Mouse (Mus musculus): ENCODE data around the gene Ampd1. TPM values are rescaled to one million over a fixed set of nuclear protein-coding genes. Genes with fewer than 3 reads are reported as not detected.

The Ampd1 gene
- polyA plus RNA-seq, 1 experiment: 5.1 TPM

GRCm38 (mm10) chr3:103101194-103101593 lies 27.4 kb downstream of the Ampd1 start:
- H3K27me3 ChIP-seq (replicated peaks; ENCODE audit: control insufficient read depth, insufficient read depth, low read length): no peaks in the 10 kb centered on the region
- TF ChIP-seq CTCF (conservative IDR thresholded peaks at IDR 0.05; ENCODE audit: insufficient read depth, insufficient read length, low read depth, low read length): no peak
- TF ChIP-seq POLR2A (IDR thresholded peaks at IDR 0.05; ENCODE audit: low read depth, low read length): no peak
- 49% methylated on average over 5 of the region's 5 CpGs for WGBS

GRCm38 (mm10) chr3:103101909-103102308 lies 28.1 kb downstream of the Ampd1 start:
- TF ChIP-seq POLR2A (IDR thresholded peaks at IDR 0.05; ENCODE audit: low read depth, low read length) (no peak), CTCF (conservative IDR thresholded peaks at IDR 0.05; ENCODE audit: insufficient read depth, insufficient read length, low read depth, low read length) (no peak)
- no peaks in the 10 kb centered on the region for H3K27me3 ChIP-seq (replicated peaks; ENCODE audit: control insufficient read depth, insufficient read depth, low read length)
- peak overlapping the region; percentile 81 for H3K4me3 ChIP-seq (ENCODE audit: insufficient read depth, low read depth, low read length)
- no peak overlapping the region for H3K27ac ChIP-seq (ENCODE audit: insufficient read depth, low read depth, low read length)
- no peaks in the 10 kb centered on the region for H3K4me1 ChIP-seq (ENCODE audit: control insufficient read depth, insufficient read depth, low read length)
- under 1% methylated on average over 14 of the region's 14 CpGs for WGBS
- no peaks in the 10 kb centered on the region for H3K36me3 ChIP-seq (ENCODE audit: control insufficient read depth, insufficient read depth, low read length)
- DNase-seq: no peak

More at GRCm38 (mm10) chr3:103101194-103101593, 27.4 kb downstream of the Ampd1 start:
- Histone ChIP-seq H3K4me1 (ENCODE audit: control insufficient read depth, insufficient read depth, low read length) (no peaks in the 10 kb centered on the region), H3K27ac (ENCODE audit: insufficient read depth, low read depth, low read length) (no peak overlapping the region), H3K36me3 (ENCODE audit: control insufficient read depth, insufficient read depth, low read length) (no peaks in the 10 kb centered on the region), H3K4me3 (ENCODE audit: insufficient read depth, low read depth, low read length) (no peak overlapping the region)
- DNase-seq: no peak

GRCm38 (mm10) chr3:103102454-103103390 lies 28.9 kb downstream of the Ampd1 start, which contains the start of gene Dennd2c:
Dennd2c (plus strand) TSS chr3:103102604.
- H3K27ac ChIP-seq (ENCODE audit: insufficient read depth, low read depth, low read length): no peak within 1 kb of the TSS

GRCm38 (mm10) chr3:103107565-103108240 lies 33.9 kb downstream of the Ampd1 start:
- H3K4me3 ChIP-seq (ENCODE audit: insufficient read depth, low read depth, low read length): no peak overlapping the region
- H3K4me1 ChIP-seq (ENCODE audit: control insufficient read depth, insufficient read depth, low read length): no peaks in the 10 kb centered on the region
- no peak for DNase-seq
- WGBS: 90% methylated on average over 7 of the region's 7 CpGs
- H3K27ac ChIP-seq (ENCODE audit: insufficient read depth, low read depth, low read length): no peak overlapping the region
- H3K27me3 ChIP-seq (replicated peaks; ENCODE audit: control insufficient read depth, insufficient read depth, low read length): no peaks in the 10 kb centered on the region
- H3K36me3 ChIP-seq (ENCODE audit: control insufficient read depth, insufficient read depth, low read length): no peaks in the 10 kb centered on the region
- TF ChIP-seq CTCF (conservative IDR thresholded peaks at IDR 0.05; ENCODE audit: insufficient read depth, insufficient read length, low read depth, low read length): no peak
- TF ChIP-seq POLR2A (IDR thresholded peaks at IDR 0.05; ENCODE audit: low read depth, low read length): no peak

More at GRCm38 (mm10) chr3:103102454-103103390, 28.9 kb downstream of the Ampd1 start, which contains the start of gene Dennd2c:
- DNase-seq: peak; percentile 95
- Histone ChIP-seq H3K36me3 (ENCODE audit: control insufficient read depth, insufficient read depth, low read length) (no peaks in the 10 kb centered on the region), H3K27me3 (replicated peaks; ENCODE audit: control insufficient read depth, insufficient read depth, low read length) (no peaks in the 10 kb centered on the region), H3K4me3 (ENCODE audit: insufficient read depth, low read depth, low read length) (peak within 1 kb of the TSS; percentile 81), H3K4me1 (ENCODE audit: control insufficient read depth, insufficient read depth, low read length) (no peaks in the 10 kb centered on the region)
- 0 out of 2 replicates have a peak, but pooled peaks have one; percentile 2 for TF ChIP-seq CTCF (conservative IDR thresholded peaks at IDR 0.05; ENCODE audit: insufficient read depth, insufficient read length, low read depth, low read length)
- TF ChIP-seq POLR2A (IDR thresholded peaks at IDR 0.05; ENCODE audit: low read depth, low read length): no peak
- WGBS: 1% methylated on average over 72 of the region's 72 CpGs

GRCm38 (mm10) chr3:103112216-103112615 lies 38.4 kb downstream of the Ampd1 start:
- Histone ChIP-seq H3K36me3 (ENCODE audit: control insufficient read depth, insufficient read depth, low read length) (no peaks in the 10 kb centered on the region), H3K27me3 (replicated peaks; ENCODE audit: control insufficient read depth, insufficient read depth, low read length) (no peaks in the 10 kb centered on the region), H3K27ac (ENCODE audit: insufficient read depth, low read depth, low read length) (no peak overlapping the region), H3K4me1 (ENCODE audit: control insufficient read depth, insufficient read depth, low read length) (no peaks in the 10 kb centered on the region), H3K4me3 (ENCODE audit: insufficient read depth, low read depth, low read length) (no peak overlapping the region)
- WGBS: 72% methylated on average over 5 of the region's 5 CpGs
- TF ChIP-seq POLR2A (IDR thresholded peaks at IDR 0.05; ENCODE audit: low read depth, low read length) (no peak), CTCF (conservative IDR thresholded peaks at IDR 0.05; ENCODE audit: insufficient read depth, insufficient read length, low read depth, low read length) (no peak)
- DNase-seq: no peak

- Histone ChIP-seq H3K4me1 (ENCODE audit: control insufficient read depth, insufficient read depth, low read length) (no peaks in the 10 kb centered on the region), H3K36me3 (ENCODE audit: control insufficient read depth, insufficient read depth, low read length) (no peaks in the 10 kb centered on the region), H3K27me3 (replicated peaks; ENCODE audit: control insufficient read depth, insufficient read depth, low read length) (no peaks in the 10 kb centered on the region), H3K27ac (ENCODE audit: insufficient read depth, low read depth, low read length) (no peak overlapping the region), H3K4me3 (ENCODE audit: insufficient read depth, low read depth, low read length) (no peak overlapping the region)
- TF ChIP-seq CTCF (conservative IDR thresholded peaks at IDR 0.05; ENCODE audit: insufficient read depth, insufficient read length, low read depth, low read length): no peak
- no peak for TF ChIP-seq POLR2A (IDR thresholded peaks at IDR 0.05; ENCODE audit: low read depth, low read length)
- no peak for DNase-seq
- 75% methylated on average over 3 of the region's 3 CpGs for WGBS
Measured at GRCm38 (mm10) chr3:103123636-103124035, 49.8 kb downstream of the Ampd1 start.

GRCm38 (mm10) chr3:103126138-103126537 lies 52.3 kb downstream of the Ampd1 start:
- WGBS: 98% methylated on average over 3 of the region's 3 CpGs
- H3K4me3 ChIP-seq (ENCODE audit: insufficient read depth, low read depth, low read length): no peak overlapping the region
- TF ChIP-seq POLR2A (IDR thresholded peaks at IDR 0.05; ENCODE audit: low read depth, low read length): no peak
- no peak for TF ChIP-seq CTCF (conservative IDR thresholded peaks at IDR 0.05; ENCODE audit: insufficient read depth, insufficient read length, low read depth, low read length)
- no peaks in the 10 kb centered on the region for H3K4me1 ChIP-seq (ENCODE audit: control insufficient read depth, insufficient read depth, low read length)
- no peak for DNase-seq
- H3K27me3 ChIP-seq (replicated peaks; ENCODE audit: control insufficient read depth, insufficient read depth, low read length): no peaks in the 10 kb centered on the region
- H3K27ac ChIP-seq (ENCODE audit: insufficient read depth, low read depth, low read length): no peak overlapping the region
- H3K36me3 ChIP-seq (ENCODE audit: control insufficient read depth, insufficient read depth, low read length): no peaks in the 10 kb centered on the region
